Mouse (Mus musculus): ENCODE data around the gene Aoc1. TPM values are rescaled to one million over a fixed set of nuclear protein-coding genes. Genes with fewer than 3 reads are reported as not detected.
"Not testable (repeated sequence)": the region's sequence is repeated elsewhere in the genome, so short reads cannot be mapped to it uniquely, and the experiment has no call there.

Aoc1 gene
- polyA plus RNA-seq, 1 experiment from 2014 or later, result not detected

- Histone ChIP-seq H3K4me1 (ENCODE audit: control insufficient read depth, insufficient read depth, low read length) (no peaks in the 10 kb centered on the region), H3K4me2 (ENCODE audit: low read depth, severe bottlenecking) (no peak overlapping the region), H3K36me3 (ENCODE audit: control insufficient read depth, insufficient read depth, low read length) (no peaks in the 10 kb centered on the region), H3K27me3 (ENCODE audit: control insufficient read depth, insufficient read depth, low read length) (no peaks in the 10 kb centered on the region), H3K9me3 (ENCODE audit: control insufficient read depth, low read length) (no peaks in the 10 kb centered on the region), H3K4me3 (ENCODE audit: low read depth, low read length) (no peak overlapping the region), H3K9ac (ENCODE audit: low read length) (no peak overlapping the region), H3K27ac (replicated peaks; ENCODE audit: low read depth, low read length) (no peak overlapping the region)
- WGBS, result 46% methylated on average over 5 of the region's 5 CpGs
- no peak for DNase-seq (ENCODE audit: low spot score)
- ATAC-seq (ENCODE audit: insufficient number of reproducible peaks, low FRiP score, low TSS enrichment, low read depth), result no peak
Observed at GRCm38 (mm10) chr6:48876510-48877135, 3.9 kb downstream of the Aoc1 start.

- H3K36me3 ChIP-seq (ENCODE audit: control insufficient read depth, insufficient read depth, low read length), result no peaks in the 10 kb centered on the region
- H3K27ac ChIP-seq (replicated peaks; ENCODE audit: low read depth, low read length), result no peak overlapping the region
- no peak overlapping the region for H3K4me3 ChIP-seq (ENCODE audit: low read depth, low read length)
- H3K4me2 ChIP-seq (ENCODE audit: low read depth, severe bottlenecking), result no peak overlapping the region
- H3K9me3 ChIP-seq (ENCODE audit: control insufficient read depth, low read length), result no peaks in the 10 kb centered on the region
- H3K27me3 ChIP-seq (ENCODE audit: control insufficient read depth, insufficient read depth, low read length), result no peaks in the 10 kb centered on the region
- DNase-seq (ENCODE audit: low spot score) (no peak), ATAC-seq (ENCODE audit: insufficient number of reproducible peaks, low FRiP score, low TSS enrichment, low read depth) (no peak)
- H3K9ac ChIP-seq (ENCODE audit: low read length), result no peak overlapping the region
- H3K4me1 ChIP-seq (ENCODE audit: control insufficient read depth, insufficient read depth, low read length), result no peaks in the 10 kb centered on the region
- 80% methylated on average over 4 of the region's 4 CpGs for WGBS
Observed at GRCm38 (mm10) chr6:48894203-48894602, 21.5 kb downstream of the Aoc1 start.

- no peak overlapping the region for H3K9ac ChIP-seq (ENCODE audit: low read length)
- no peaks in the 10 kb centered on the region for H3K4me1 ChIP-seq (ENCODE audit: control insufficient read depth, insufficient read depth, low read length)
- no peaks in the 10 kb centered on the region for H3K27me3 ChIP-seq (ENCODE audit: control insufficient read depth, insufficient read depth, low read length)
- no peaks in the 10 kb centered on the region for H3K9me3 ChIP-seq (ENCODE audit: control insufficient read depth, low read length)
- WGBS, result 86% methylated on average over 8 of the region's 8 CpGs
- H3K4me2 ChIP-seq (ENCODE audit: low read depth, severe bottlenecking), result no peak overlapping the region
- ATAC-seq (ENCODE audit: insufficient number of reproducible peaks, low FRiP score, low TSS enrichment, low read depth) (no peak), DNase-seq (ENCODE audit: low spot score) (no peak)
- no peak overlapping the region for H3K27ac ChIP-seq (replicated peaks; ENCODE audit: low read depth, low read length)
- H3K4me3 ChIP-seq (ENCODE audit: low read depth, low read length), result no peak overlapping the region
- no peaks in the 10 kb centered on the region for H3K36me3 ChIP-seq (ENCODE audit: control insufficient read depth, insufficient read depth, low read length)
Observed at GRCm38 (mm10) chr6:48894938-48895818, 22.5 kb downstream of the Aoc1 start.

GRCm38 (mm10) chr6:48895941-48896340, 23.2 kb downstream of the Aoc1 start:
- no peaks in the 10 kb centered on the region for H3K27me3 ChIP-seq (ENCODE audit: control insufficient read depth, insufficient read depth, low read length)
- H3K9ac ChIP-seq (ENCODE audit: low read length), result no peak overlapping the region
- no peaks in the 10 kb centered on the region for H3K4me1 ChIP-seq (ENCODE audit: control insufficient read depth, insufficient read depth, low read length)
- no peaks in the 10 kb centered on the region for H3K36me3 ChIP-seq (ENCODE audit: control insufficient read depth, insufficient read depth, low read length)
- H3K9me3 ChIP-seq (ENCODE audit: control insufficient read depth, low read length), result no peaks in the 10 kb centered on the region
- WGBS, result 92% methylated on average over 5 of the region's 5 CpGs
- DNase-seq (ENCODE audit: low spot score), result no peak
- H3K4me3 ChIP-seq (ENCODE audit: low read depth, low read length), result no peak overlapping the region
- no peak for ATAC-seq (ENCODE audit: insufficient number of reproducible peaks, low FRiP score, low TSS enrichment, low read depth)
- H3K27ac ChIP-seq (replicated peaks; ENCODE audit: low read depth, low read length), result no peak overlapping the region
- no peak overlapping the region for H3K4me2 ChIP-seq (ENCODE audit: low read depth, severe bottlenecking)

- ATAC-seq (ENCODE audit: insufficient number of reproducible peaks, low FRiP score, low TSS enrichment, low read depth) (no peak), DNase-seq (ENCODE audit: low spot score) (no peak)
- Histone ChIP-seq H3K36me3 (ENCODE audit: control insufficient read depth, insufficient read depth, low read length) (no peaks in the 10 kb centered on the region), H3K9ac (ENCODE audit: low read length) (no peak overlapping the region), H3K4me2 (ENCODE audit: low read depth, severe bottlenecking) (no peak overlapping the region), H3K27ac (replicated peaks; ENCODE audit: low read depth, low read length) (no peak overlapping the region), H3K4me3 (ENCODE audit: low read depth, low read length) (no peak overlapping the region), H3K27me3 (ENCODE audit: control insufficient read depth, insufficient read depth, low read length) (no peaks in the 10 kb centered on the region), H3K4me1 (ENCODE audit: control insufficient read depth, insufficient read depth, low read length) (no peaks in the 10 kb centered on the region), H3K9me3 (ENCODE audit: control insufficient read depth, low read length) (no peaks in the 10 kb centered on the region)
- 87% methylated on average over 5 of the region's 5 CpGs for WGBS
Observed at GRCm38 (mm10) chr6:48896956-48897355, 24.3 kb downstream of the Aoc1 start.

GRCm38 (mm10) chr6:48901316-48901715, 28.6 kb downstream of the Aoc1 start:
- H3K9ac ChIP-seq (ENCODE audit: low read length); H3K27me3 ChIP-seq (ENCODE audit: control insufficient read depth, insufficient read depth, low read length); H3K4me2 ChIP-seq (ENCODE audit: low read depth, severe bottlenecking); DNase-seq (ENCODE audit: low spot score); ATAC-seq (ENCODE audit: insufficient number of reproducible peaks, low FRiP score, low TSS enrichment, low read depth); H3K9me3 ChIP-seq (ENCODE audit: control insufficient read depth, low read length); H3K27ac ChIP-seq (replicated peaks; ENCODE audit: low read depth, low read length); H3K4me3 ChIP-seq (ENCODE audit: low read depth, low read length); H3K4me1 ChIP-seq (ENCODE audit: control insufficient read depth, insufficient read depth, low read length); H3K36me3 ChIP-seq (ENCODE audit: control insufficient read depth, insufficient read depth, low read length): not testable (repeated sequence)
- WGBS, result 95% methylated on average over 11 of the region's 11 CpGs

GRCm38 (mm10) chr6:48902511-48903406, 30.1 kb downstream of the Aoc1 start:
- no peak for DNase-seq (ENCODE audit: low spot score)
- ATAC-seq (ENCODE audit: insufficient number of reproducible peaks, low FRiP score, low TSS enrichment, low read depth), result no peak
- no peak overlapping the region for H3K9ac ChIP-seq (ENCODE audit: low read length)
- no peak overlapping the region for H3K4me3 ChIP-seq (ENCODE audit: low read depth, low read length)
- no peaks in the 10 kb centered on the region for H3K36me3 ChIP-seq (ENCODE audit: control insufficient read depth, insufficient read depth, low read length)
- no peaks in the 10 kb centered on the region for H3K4me1 ChIP-seq (ENCODE audit: control insufficient read depth, insufficient read depth, low read length)
- no peaks in the 10 kb centered on the region for H3K9me3 ChIP-seq (ENCODE audit: control insufficient read depth, low read length)
- no peaks in the 10 kb centered on the region for H3K27me3 ChIP-seq (ENCODE audit: control insufficient read depth, insufficient read depth, low read length)
- 89% methylated on average over 17 of the region's 17 CpGs for WGBS
- H3K4me2 ChIP-seq (ENCODE audit: low read depth, severe bottlenecking), result no peak overlapping the region
- H3K27ac ChIP-seq (replicated peaks; ENCODE audit: low read depth, low read length), result no peak overlapping the region

- Histone ChIP-seq H3K4me3 (ENCODE audit: low read depth, low read length) (no peak overlapping the region), H3K9me3 (ENCODE audit: control insufficient read depth, low read length) (no peaks in the 10 kb centered on the region), H3K36me3 (ENCODE audit: control insufficient read depth, insufficient read depth, low read length) (no peaks in the 10 kb centered on the region), H3K9ac (ENCODE audit: low read length) (no peak overlapping the region), H3K27me3 (ENCODE audit: control insufficient read depth, insufficient read depth, low read length) (no peaks in the 10 kb centered on the region), H3K4me2 (ENCODE audit: low read depth, severe bottlenecking) (no peak overlapping the region), H3K27ac (replicated peaks; ENCODE audit: low read depth, low read length) (no peak overlapping the region), H3K4me1 (ENCODE audit: control insufficient read depth, insufficient read depth, low read length) (no peaks in the 10 kb centered on the region)
- DNase-seq (ENCODE audit: low spot score) (no peak), ATAC-seq (ENCODE audit: insufficient number of reproducible peaks, low FRiP score, low TSS enrichment, low read depth) (no peak)
- WGBS, result 73% methylated on average over 4 of the region's 4 CpGs
Observed at GRCm38 (mm10) chr6:48903437-48903836, 30.7 kb downstream of the Aoc1 start.

Measured in limb, embryonic 11.5 days (tissue).